Mouse (Mus musculus) lung, postnatal 0 days (tissue): ENCODE data around the gene Ccser1.

Experiments used
- CTCF ChIP-seq: IDR thresholded peaks from 2 replicates; pipeline ENCODE4 v1.5.1; 2016; ENCODE audit warnings: antibody characterized with exemption, mild to moderate bottlenecking
- EP300 ChIP-seq: IDR thresholded peaks from 2 replicates; pipeline ENCODE4 v1.6.1; 2016; ENCODE audit warnings: antibody characterized with exemption, mild to moderate bottlenecking, control low read depth

DNA sequence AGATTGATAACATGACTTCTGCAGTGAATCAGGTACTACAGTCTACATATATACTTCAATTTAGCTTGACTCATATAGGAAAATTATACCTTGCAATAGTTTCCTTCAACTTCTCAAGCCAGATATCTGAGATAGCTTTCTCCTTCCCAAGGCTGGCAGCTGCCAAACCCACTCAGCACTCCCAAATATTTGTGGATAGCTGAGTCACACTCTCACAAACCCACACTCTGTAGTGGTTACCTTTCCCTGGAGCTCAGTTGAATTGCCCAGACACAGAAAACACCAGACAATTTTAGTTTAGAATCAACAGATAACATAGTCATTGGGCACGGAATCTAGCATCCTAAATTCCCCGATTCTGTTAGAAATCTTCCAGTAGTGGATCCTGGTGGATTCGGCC, 732.8 kb downstream of the Ccser1 start:
- TF ChIP-seq CTCF: no peak
- TF ChIP-seq EP300: no peak
